Mouse (Mus musculus): ENCODE measurements around the gene E2f1.

DNA sequence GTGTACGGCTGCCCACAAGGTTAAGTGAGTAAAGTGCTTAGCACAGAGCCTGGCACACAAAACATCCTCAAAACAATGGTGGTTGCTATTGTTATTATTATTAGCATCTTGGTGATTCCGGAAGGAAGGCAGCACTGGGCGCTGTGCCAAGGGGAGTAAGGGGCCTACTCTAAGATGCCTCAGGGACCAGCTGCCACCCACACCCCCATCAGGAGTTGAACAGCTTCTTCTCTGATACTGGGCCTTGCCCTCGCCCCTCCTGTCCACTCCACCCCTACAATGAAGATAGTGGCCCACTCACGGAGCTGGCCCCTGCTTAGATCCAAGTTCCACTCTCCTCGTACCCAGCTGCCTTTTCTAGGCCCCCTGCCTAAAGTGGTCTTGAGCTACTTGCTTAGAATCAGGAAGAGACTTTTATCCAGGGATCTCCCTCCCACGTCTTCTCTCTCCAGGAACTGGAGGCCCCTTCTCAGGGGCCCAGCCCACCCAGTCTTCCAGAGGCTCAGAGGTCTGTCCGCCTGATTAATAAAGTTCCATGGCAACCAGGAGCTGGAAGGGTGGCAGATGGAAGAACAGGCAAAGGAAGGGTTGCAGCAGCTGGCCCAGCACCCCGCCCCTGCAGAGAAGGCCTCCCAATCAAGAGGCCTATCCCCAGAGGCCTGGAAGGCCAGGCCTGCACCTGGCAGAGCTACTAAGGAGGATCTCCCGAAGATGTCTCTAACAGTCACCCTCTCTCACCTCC is 1.2 kb downstream of the E2f1 start:
- TF ChIP-seq CTCF (conservative IDR thresholded peaks at IDR 0.05; ENCODE audit: low read length) (no peak), NANOG (IDR thresholded peaks at IDR 0.05; ENCODE audit: borderline replicate concordance, low read length) (no peak)

Data from E14TG2a.4 (cell line).